Mouse (Mus musculus) heart, embryonic 16.5 days (tissue): ENCODE measurements around the gene Tmem45a. TPM values are rescaled to one million over a fixed set of nuclear protein-coding genes. Genes with fewer than 3 reads are reported as not detected.
"Not testable (repeated sequence)": the region's sequence is repeated elsewhere in the genome, so short reads cannot be mapped to it uniquely, and the experiment has no call there.

Experiments used
- ATAC-seq: fragments of 200-750 bp; cut with Nextera tagmentation; replicated peaks from 2 replicates; pipeline ENCODE4 v1.8.0; 2017; ENCODE audit warnings: moderate number of reproducible peaks; ENCODE audit not compliant: insufficient read depth, low FRiP score; ENCODE audit errors: extremely low read depth
- H3K27ac ChIP-seq: fragments of 300-500 bp; sonication (generic); 2 replicates; pipeline ENCODE4 v1.5.1; 2014; ENCODE audit warnings: mild to moderate bottlenecking, low read length, control low read depth, moderate library complexity
- H3K27me3 ChIP-seq: fragments of 300-500 bp; sonication (generic); 2 replicates; pipeline ENCODE4 v1.6.1; 2014; ENCODE audit warnings: low read length, mixed read lengths; ENCODE audit not compliant: control insufficient read depth, insufficient read depth
- H3K36me3 ChIP-seq: fragments of 300-500 bp; sonication (generic); 2 replicates; pipeline ENCODE4 v1.6.1; 2014; ENCODE audit not compliant: control insufficient read depth, insufficient read depth
- H3K4me1 ChIP-seq: fragments of 300-500 bp; sonication (generic); 2 replicates; pipeline ENCODE4 v1.6.1; 2014; ENCODE audit warnings: low read length, mixed read lengths; ENCODE audit not compliant: control insufficient read depth, insufficient read depth
- H3K4me2 ChIP-seq: fragments of 300-500 bp; sonication (generic); 2 replicates; pipeline ENCODE4 v1.6.1; 2014; ENCODE audit warnings: low read depth, mild to moderate bottlenecking, control low read depth, low read length
- H3K4me3 ChIP-seq: fragments of 300-500 bp; sonication (generic); 2 replicates; pipeline ENCODE4 v1.5.1; 2014; ENCODE audit warnings: mild to moderate bottlenecking, control low read depth, low read length
- H3K9ac ChIP-seq: fragments of 300-500 bp; sonication (generic); 2 replicates; pipeline ENCODE4 v1.6.1; 2014; ENCODE audit warnings: low read length, control low read depth
- H3K9me3 ChIP-seq: fragments of 300-500 bp; sonication (generic); replicated peaks from 2 replicates; pipeline ENCODE4 v1.6.1; 2016; ENCODE audit warnings: low read length; ENCODE audit not compliant: control insufficient read depth
- WGBS: fragments of 180-500 bp; shearing (Covaris S2); extraction: QIAGEN DNeasy Blood & Tissue Kit; methylation state at CpG from one replicate; pipeline ENCODE4 v1.1.7; 2014; 5-methylcytosine and 5-hydroxymethylcytosine counted together
- polyA plus RNA-seq: library from polyadenylated mRNA; unstranded; fragments of >200 nt; fragmentation: Nextera tagmentation; extraction: Ambion mirVana; gene quantifications from 2 replicates; pipeline ENCODE4 v1.2.1, GENCODE M21; 2015

Tmem45a gene
- polyA plus RNA-seq: 15.8 and 18.3 TPM in 2 replicates

GRCm38 (mm10) chr16:56885824-56886615 is at the start of gene Tmem45a:
TSS of gene Tmem45a (minus strand) at chr16:56886166.
- Histone ChIP-seq H3K4me3 (peak within 1 kb of the TSS; percentile 71), H3K27ac (peak within 1 kb of the TSS; percentile 49; the same call in 1 of the 2 replicates), H3K9me3 (no peaks in the 10 kb centered on the region), H3K9ac (peak within 1 kb of the TSS; percentile 70), H3K4me1 (peaks cover 2% of the 10 kb centered on the region), H3K36me3 (no peaks in the 10 kb centered on the region), H3K4me2 (peak within 1 kb of the TSS; percentile 92), H3K27me3 (no peaks in the 10 kb centered on the region)
- peak; percentile 99 for ATAC-seq
- WGBS: 3% methylated on average over 25 of the region's 25 CpGs

- no peaks in the 10 kb centered on the region for H3K9me3 ChIP-seq
- H3K27ac ChIP-seq: no peak within 1 kb of the TSS
- H3K9ac ChIP-seq: no peak within 1 kb of the TSS
- H3K4me3 ChIP-seq: no peak within 1 kb of the TSS
- no peaks in the 10 kb centered on the region for H3K27me3 ChIP-seq
- no peak; the same call in 1 of the 2 replicates for ATAC-seq
- 29% methylated on average over 3 of the region's 3 CpGs for WGBS
- H3K36me3 ChIP-seq: no peaks in the 10 kb centered on the region
- 0 out of 2 replicates have a peak, but pooled peaks cover 4% of the 10 kb centered on the region for H3K4me1 ChIP-seq
- no peak within 1 kb of the TSS for H3K4me2 ChIP-seq
Observed at GRCm38 (mm10) chr16:56928023-56928422, 42.1 kb upstream of the Tmem45a start, which contains the start of gene Lnp1. TSS of gene Lnp1 (minus strand) at chr16:56928061.

GRCm38 (mm10) chr16:56920102-56920657 is 34.2 kb upstream of the Tmem45a start:
- Histone ChIP-seq H3K4me2 (no peak overlapping the region), H3K36me3 (no peaks in the 10 kb centered on the region), H3K4me1 (no peaks in the 10 kb centered on the region), H3K27me3 (no peaks in the 10 kb centered on the region), H3K27ac (no peak overlapping the region), H3K9ac (no peak overlapping the region), H3K4me3 (no peak overlapping the region), H3K9me3 (no peaks in the 10 kb centered on the region)
- 19% methylated on average over 8 of the region's 8 CpGs for WGBS
- 0 out of 2 replicates have a peak, but pooled peaks have one; percentile 37 for ATAC-seq

- ATAC-seq: no peak
- Histone ChIP-seq H3K27ac (no peak overlapping the region), H3K4me2 (no peak overlapping the region), H3K9ac (no peak overlapping the region), H3K4me3 (no peak overlapping the region), H3K4me1 (no peaks in the 10 kb centered on the region), H3K27me3 (no peaks in the 10 kb centered on the region), H3K36me3 (no peaks in the 10 kb centered on the region), H3K9me3 (no peaks in the 10 kb centered on the region)
- 84% methylated on average over 7 of the region's 7 CpGs for WGBS
Observed at GRCm38 (mm10) chr16:56917230-56917629, 31.3 kb upstream of the Tmem45a start.

- no peaks in the 10 kb centered on the region for H3K9me3 ChIP-seq
- no peaks in the 10 kb centered on the region for H3K27me3 ChIP-seq
- H3K4me2 ChIP-seq: no peak overlapping the region
- ATAC-seq: no peak
- no peaks in the 10 kb centered on the region for H3K4me1 ChIP-seq
- no peak overlapping the region for H3K9ac ChIP-seq
- H3K4me3 ChIP-seq: no peak overlapping the region
- no peaks in the 10 kb centered on the region for H3K36me3 ChIP-seq
- H3K27ac ChIP-seq: no peak overlapping the region
- 49% methylated on average over 5 of the region's 5 CpGs for WGBS
Observed at GRCm38 (mm10) chr16:56908986-56909385, 23.0 kb upstream of the Tmem45a start.

- H3K4me3 ChIP-seq, H3K9ac ChIP-seq, H3K9me3 ChIP-seq, ATAC-seq, H3K36me3 ChIP-seq, H3K27me3 ChIP-seq, H3K4me2 ChIP-seq, H3K4me1 ChIP-seq, H3K27ac ChIP-seq: not testable (repeated sequence)
- 68% methylated on average over 3 of the region's 3 CpGs for WGBS
Observed at GRCm38 (mm10) chr16:56902206-56902605, 16.2 kb upstream of the Tmem45a start.

- H3K27ac ChIP-seq: no peak overlapping the region
- ATAC-seq: no peak
- H3K4me3 ChIP-seq: no peak overlapping the region
- 82% methylated on average over 5 of the region's 5 CpGs for WGBS
- H3K4me1 ChIP-seq: peaks cover 2% of the 10 kb centered on the region; the same call in 1 of the 2 replicates
- no peaks in the 10 kb centered on the region for H3K9me3 ChIP-seq
- no peak overlapping the region for H3K4me2 ChIP-seq
- no peaks in the 10 kb centered on the region for H3K36me3 ChIP-seq
- no peaks in the 10 kb centered on the region for H3K27me3 ChIP-seq
- no peak overlapping the region for H3K9ac ChIP-seq
Observed at GRCm38 (mm10) chr16:56891583-56891982, 5.6 kb upstream of the Tmem45a start.

GRCm38 (mm10) chr16:56886616-56887116 is 700 bp upstream of the Tmem45a start:
- Histone ChIP-seq H3K4me3 (peak overlapping the region; percentile 71), H3K9ac (0 out of 2 replicates have a peak overlapping the region, but pooled peaks have one; percentile 25), H3K36me3 (no peaks in the 10 kb centered on the region), H3K27me3 (no peaks in the 10 kb centered on the region), H3K9me3 (no peaks in the 10 kb centered on the region), H3K4me2 (peak overlapping the region; percentile 92), H3K4me1 (peaks cover 2% of the 10 kb centered on the region), H3K27ac (no peak overlapping the region)
- 26% methylated on average over 9 of the region's 9 CpGs for WGBS
- ATAC-seq: no peak

- no peaks in the 10 kb centered on the region for H3K27me3 ChIP-seq
- H3K9ac ChIP-seq: no peak overlapping the region
- H3K9me3 ChIP-seq: no peaks in the 10 kb centered on the region
- no peaks in the 10 kb centered on the region for H3K36me3 ChIP-seq
- 77% methylated on average over 6 of the region's 6 CpGs for WGBS
- no peak overlapping the region for H3K27ac ChIP-seq
- no peak for ATAC-seq
- H3K4me2 ChIP-seq: peak overlapping the region; percentile 23; the same call in 1 of the 2 replicates
- no peak overlapping the region; the same call in 1 of the 2 replicates for H3K4me3 ChIP-seq
- peaks cover 2% of the 10 kb centered on the region for H3K4me1 ChIP-seq
Observed at GRCm38 (mm10) chr16:56884811-56885210, 1.2 kb downstream of the Tmem45a start.
